8 mouse cellular contexts compared by ENCODE assay signal in genomic region chr15:80710257-80710607, GRCm38 (mm10). TPM values are rescaled to one million over a fixed set of nuclear protein-coding genes. Genes with fewer than 3 reads are reported as not detected.
DNase-seq lines count a peak whose midpoint lies in the region; ATAC-seq and TF ChIP-seq lines count a peak whose summit lies in the region.

No protein-coding gene starts in this region.

- intact Hi-C loops in heart, postnatal 36 days (cut with DNase I): no loop called here

- no peak for TF ChIP-seq POLR2A in bone marrow, adult 2 months (IDR thresholded peaks at IDR 0.05; ENCODE audit: borderline replicate concordance, control insufficient read depth, low read depth, low read length)

- H3K4me3 ChIP-seq in heart, embryonic 14.5 days (ENCODE audit: control insufficient read depth in 1 of 2, insufficient read depth in 1 of 2, low read depth in 1 of 2, low read length in 2 of 2): peak overlapping the region; percentile 81 to 91; a peak in 3 of 4 replicates
- peak overlapping the region; percentile 67 for H3K4me3 ChIP-seq in bone marrow, adult 2 months (replicated peaks; ENCODE audit: control insufficient read depth, low read depth, low read length)
- peak overlapping the region; percentile 98; the same call in 1 of the 2 replicates for H3K4me3 ChIP-seq in hindbrain, embryonic 11.5 days (ENCODE audit: low read depth, low read length)
- H3K4me3 ChIP-seq in macrophage (ENCODE audit: inconsistent target): peak overlapping the region; percentile 60

- ATAC-seq in heart, embryonic 14.5 days (ENCODE audit: insufficient number of reproducible peaks, insufficient read depth, low FRiP score, low read depth): no peak
- no peak for ATAC-seq in hindbrain, embryonic 11.5 days (ENCODE audit: low FRiP score)

- H3K27ac ChIP-seq in heart, embryonic 14.5 days (replicated peaks in 1 of 2; ENCODE audit: control insufficient read depth in 1 of 2, insufficient read depth in 1 of 2, low read depth in 2 of 2, low read length in 2 of 2): peak overlapping the region; percentile 42 to 90; a peak in 3 of 4 replicates
- peak overlapping the region; percentile 95; the same call in 1 of the 2 replicates for H3K27ac ChIP-seq in bone marrow, adult 2 months (ENCODE audit: control insufficient read depth, insufficient read depth, low read depth, low read length, poor library complexity)
- 0 out of 2 replicates have a peak overlapping the region, but pooled peaks have one; percentile 84 for H3K27ac ChIP-seq in hindbrain, embryonic 11.5 days (ENCODE audit: low read depth, low read length)
- H3K27ac ChIP-seq in macrophage: peak overlapping the region; percentile 82; the same call in 1 of the 2 replicates

- peak overlapping the region; percentile 56 for H3K4me2 ChIP-seq in heart, embryonic 14.5 days (ENCODE audit: low read length)
- H3K4me2 ChIP-seq in hindbrain, embryonic 11.5 days (replicated peaks; ENCODE audit: low read depth, low read length): peak overlapping the region; percentile 96

- 9% methylated on average over 5 of the region's 5 CpGs for WGBS in heart, embryonic 14.5 days
- 25% methylated on average over 5 of the region's 5 CpGs for WGBS in bone marrow, adult 2 months
- 19% methylated on average over 5 of the region's 5 CpGs for WGBS in hindbrain, embryonic 11.5 days
- WGBS in macrophage (ENCODE audit: missing documents): 23% methylated on average over 5 of the region's 5 CpGs

- H3K79me2 ChIP-seq in macrophage (ENCODE audit: inconsistent target): peaks cover 24% of the 10 kb centered on the region; the same call in 1 of the 2 replicates

- H3K9ac ChIP-seq in heart, embryonic 14.5 days (ENCODE audit: low read length): no peak overlapping the region
- H3K9ac ChIP-seq in hindbrain, embryonic 11.5 days (ENCODE audit: low read depth, low read length): no peak overlapping the region; the same call in 1 of the 2 replicates

- TF ChIP-seq CTCF in bone marrow, adult 2 months (IDR thresholded peaks at IDR 0.05; ENCODE audit: control insufficient read depth, insufficient read depth, low read length): no peak

- H3K4me1 ChIP-seq in heart, embryonic 14.5 days (ENCODE audit: control insufficient read depth in 2 of 2, insufficient read depth in 2 of 2, low read length in 2 of 2): peaks cover 18 to 35% of the 10 kb centered on the region in 2 experiments
- H3K4me1 ChIP-seq in bone marrow, adult 2 months (ENCODE audit: control insufficient read depth, insufficient read depth, low read length): no peaks in the 10 kb centered on the region; the same call in 1 of the 2 replicates
- peaks cover 3% of the 10 kb centered on the region; the same call in 1 of the 2 replicates for H3K4me1 ChIP-seq in hindbrain, embryonic 11.5 days (replicated peaks; ENCODE audit: control insufficient read depth, insufficient read depth, low read length)

- no peaks in the 10 kb centered on the region for H3K9me3 ChIP-seq in heart, embryonic 14.5 days (ENCODE audit: control insufficient read depth, low read length)
- no peaks in the 10 kb centered on the region for H3K9me3 ChIP-seq in hindbrain, embryonic 11.5 days (ENCODE audit: control insufficient read depth, low read length)

- DNase-seq in heart, postnatal 36 days: no peak
- no peak for DNase-seq in hindbrain, embryonic 11.5 days (ENCODE audit: low spot score)
- no peak for DNase-seq in cerebellum, postnatal 25 days
- no peak for DNase-seq in cerebellum, adult 11 months
- no peak for DNase-seq in urinary bladder, postnatal 36 days (ENCODE audit: low spot score in 2 of 2)

- H3K36me3 ChIP-seq in heart, embryonic 14.5 days (ENCODE audit: control insufficient read depth, insufficient read depth, low read length): no peaks in the 10 kb centered on the region
- H3K36me3 ChIP-seq in hindbrain, embryonic 11.5 days (ENCODE audit: control insufficient read depth, insufficient read depth, low read length): no peaks in the 10 kb centered on the region
- H3K36me3 ChIP-seq in macrophage (ENCODE audit: inconsistent target): no peaks in the 10 kb centered on the region

- H3K27me3 ChIP-seq in heart, embryonic 14.5 days (ENCODE audit: control insufficient read depth, insufficient read depth, low read length): no peaks in the 10 kb centered on the region
- no peaks in the 10 kb centered on the region for H3K27me3 ChIP-seq in hindbrain, embryonic 11.5 days (ENCODE audit: control insufficient read depth, insufficient read depth, low read length)

RNA-seq across cellular contexts. Expression of gene Tnrc6b, which starts 0.9 kb away (rescaled TPM):
- polyA plus RNA-seq in heart, embryonic 14.5 days (2014; fragmentation: Nextera tagmentation; extraction: Ambion mirVana): 15.4 and 17.0 TPM in 2 replicates
- 10 to 100 TPM; 42.3 to 53.3 TPM for total RNA-seq in heart, postnatal 36 days (2021)
- polyA plus RNA-seq in bone marrow, adult 2 months (2011; ENCODE audit: insufficient read depth, insufficient read length, low replicate concordance, missing spikeins): 29.2 and 65.3 TPM in 2 replicates
- polyA plus RNA-seq in hindbrain, embryonic 11.5 days (2014; fragmentation: Nextera tagmentation; extraction: Ambion mirVana): 20.1 and 24.9 TPM in 2 replicates
- total RNA-seq in macrophage (2018; cell fraction: chromatin; rRNA removed): 100 to 1,000 TPM in 19 of 26 experiments, 10 to 100 TPM in 7; 13.1 to 253 (median 199) TPM
- total RNA-seq in macrophage (2018; cell fraction: cytosol; rRNA removed): 10 to 100 TPM in 25 of 26 experiments, 1 to 10 TPM in 1; 9.8 to 36.8 (median 23.0) TPM
- total RNA-seq in macrophage (2018; cell fraction: nucleus; rRNA removed): 100 to 1,000 TPM in 12 of 26 experiments, 10 to 100 TPM in 14; 12.6 to 196 (median 93.5) TPM
- polyA plus RNA-seq in macrophage (2018): 6.2 to 11.5 TPM (median 7.2 TPM) in 3 replicates

RNA-seq across cellular contexts. Expression of gene Fam83f, which starts 38.6 kb away (rescaled TPM):
- polyA plus RNA-seq in heart, embryonic 14.5 days (2014; fragmentation: Nextera tagmentation; extraction: Ambion mirVana): 0.07 TPM in 2 replicates
- total RNA-seq in heart, postnatal 36 days (2021): under 1 TPM in 1 of 2 experiments, not detected in 1; 0.17 TPM
- polyA plus RNA-seq in bone marrow, adult 2 months (2011; ENCODE audit: insufficient read depth, insufficient read length, low replicate concordance, missing spikeins): 0.54 TPM in 1 of 2 replicates, not detected in the other
- 0.11 TPM in 2 replicates for polyA plus RNA-seq in hindbrain, embryonic 11.5 days (2014; fragmentation: Nextera tagmentation; extraction: Ambion mirVana)
- total RNA-seq in macrophage (2018; cell fraction: chromatin; rRNA removed): 1 to 10 TPM in 13 of 26 experiments, under 1 TPM in 13; 0.21 to 3.0 (median 0.95) TPM
- total RNA-seq in macrophage (2018; cell fraction: cytosol; rRNA removed): 1 to 10 TPM in 23 of 26 experiments, under 1 TPM in 3; 0.91 to 3.5 (median 1.8) TPM
- 1 to 10 TPM in 22 of 26 experiments, under 1 TPM in 4; 0.29 to 3.6 (median 1.3) TPM for total RNA-seq in macrophage (2018; cell fraction: nucleus; rRNA removed)
- 1.8 to 2.5 TPM (median 2.2 TPM) in 3 replicates for polyA plus RNA-seq in macrophage (2018)
